Mouse (Mus musculus) erythroid progenitor cell, adult 5-6 weeks (primary cell): ENCODE measurements around the gene Tpd52l1. TPM values are rescaled to one million over a fixed set of nuclear protein-coding genes. Genes with fewer than 3 reads are reported as not detected.
A peak's percentile ranks its signal among the peaks of the same experiment; 100 is the strongest.

Experiments
- ATAC-seq: replicated peaks from 2 replicates; pipeline ENCODE4 v1.8.0; 2016; ENCODE audit warnings: moderate number of reproducible peaks, mild to moderate bottlenecking, moderate TSS enrichment, inconsistent platforms; ENCODE audit not compliant: poor library complexity, low FRiP score, severe bottlenecking
- total RNA-seq, 2 experiments: library from RNA; stranded (forward) in 1 of 2; stranded (reverse) in 1 of 2; fragments of 150-400 nt in 1 of 2; fragments of 186-747, 209-891 nt in 1 of 2; gene quantifications; 2 replicates each; pipeline versions ENCODE4 v1.2.3 to v1.2.4; 2015 to 2017; ENCODE audit warnings: low replicate concordance in 2 of 2

Gene Tpd52l1
- total RNA-seq, 2 experiments from 2014 or later = not detected

- no peak for ATAC-seq
Observed at GRCm38 (mm10) chr10:31352845-31353427, 92.8 kb downstream of the Tpd52l1 start.

GRCm38 (mm10) chr10:31351056-31351455 is 94.7 kb downstream of the Tpd52l1 start:
- no peak for ATAC-seq

GRCm38 (mm10) chr10:31346401-31346800 is 99.4 kb downstream of the Tpd52l1 start:
- no peak for ATAC-seq

- ATAC-seq = no peak
Observed at GRCm38 (mm10) chr10:31336432-31336831, 109.3 kb downstream of the Tpd52l1 start.

GRCm38 (mm10) chr10:31331225-31331775 is 114.5 kb downstream of the Tpd52l1 start:
- no peak for ATAC-seq

GRCm38 (mm10) chr10:31330286-31330962 is 115.3 kb downstream of the Tpd52l1 start:
- no peak for ATAC-seq

GRCm38 (mm10) chr10:31329436-31329835 is 116.3 kb downstream of the Tpd52l1 start:
- no peak for ATAC-seq

GRCm38 (mm10) chr10:31318491-31318890 is 127.3 kb downstream of the Tpd52l1 start:
- ATAC-seq = no peak

- ATAC-seq = peak; percentile 86
Observed at GRCm38 (mm10) chr10:31312865-31313848, 132.6 kb downstream of the Tpd52l1 start, which contains the start of gene Hddc2. Gene Hddc2, plus strand, starts transcription at chr10:31313383.

GRCm38 (mm10) chr10:31307024-31307598 is 138.6 kb downstream of the Tpd52l1 start:
- no peak for ATAC-seq

GRCm38 (mm10) chr10:31303446-31303845 is 142.3 kb downstream of the Tpd52l1 start:
- no peak for ATAC-seq

- ATAC-seq = no peak
Observed at GRCm38 (mm10) chr10:31300292-31300691, 145.5 kb downstream of the Tpd52l1 start.

GRCm38 (mm10) chr10:31298921-31299574 is 146.7 kb downstream of the Tpd52l1 start:
- no peak for ATAC-seq

GRCm38 (mm10) chr10:31298263-31298662 is 147.5 kb downstream of the Tpd52l1 start:
- ATAC-seq = no peak

- ATAC-seq = no peak
Observed at GRCm38 (mm10) chr10:31297106-31297505, 148.7 kb downstream of the Tpd52l1 start.

GRCm38 (mm10) chr10:31296458-31296857 is 149.3 kb downstream of the Tpd52l1 start:
- no peak for ATAC-seq

- no peak for ATAC-seq
Observed at GRCm38 (mm10) chr10:31295705-31296104, 150.1 kb downstream of the Tpd52l1 start.

GRCm38 (mm10) chr10:31288697-31289390 is 156.9 kb downstream of the Tpd52l1 start:
- ATAC-seq = no peak

- ATAC-seq = no peak
Observed at GRCm38 (mm10) chr10:31287787-31288186, 158.0 kb downstream of the Tpd52l1 start.
